10 mouse cellular contexts compared by ENCODE assay signal in genomic region chr3:154328721-154329322, GRCm38 (mm10). TPM values are rescaled to one million over a fixed set of nuclear protein-coding genes. Genes with fewer than 3 reads are reported as not detected.
DNase-seq lines count a peak whose midpoint lies in the region; ATAC-seq lines count a peak whose summit lies in the region.
"Had no signal": no experiment of that assay in that cellular context is flagged by ENCODE, and none has a peak within 500 bp of the region (broad histone marks: within the 10 kb centered on the region; RNA-seq: fewer than 3 reads in every experiment).

No protein-coding gene starts in this region.

- intact Hi-C loops in heart, postnatal 25 days (cut with DNase I): loop anchor here (5.0 kb wide), 1 partner anchor 243 kb away; no protein-coding TSS in a partner anchor

- H3K9ac ChIP-seq in heart, embryonic 12.5 days: 0 out of 2 replicates have a peak overlapping the region, but pooled peaks have one; percentile 0
- no peak overlapping the region for H3K9ac ChIP-seq in hindbrain, embryonic 11.5 days (ENCODE audit: low read depth, low read length)
- H3K9ac ChIP-seq in midbrain, embryonic 11.5 days (ENCODE audit: low read length): peak overlapping the region; percentile 54; the same call in 1 of the 2 replicates

- peaks cover 27% of the 10 kb centered on the region for H3K4me1 ChIP-seq in heart, embryonic 12.5 days (replicated peaks)
- peaks cover 16% of the 10 kb centered on the region for H3K4me1 ChIP-seq in hindbrain, embryonic 11.5 days (replicated peaks; ENCODE audit: control insufficient read depth, insufficient read depth, low read length)
- peaks cover 13% of the 10 kb centered on the region for H3K4me1 ChIP-seq in midbrain, embryonic 11.5 days (ENCODE audit: control insufficient read depth, insufficient read depth, low read length)

- peak overlapping the region; percentile 48 for H3K4me3 ChIP-seq in heart, embryonic 12.5 days
- peak overlapping the region; percentile 35 for H3K4me3 ChIP-seq in hindbrain, embryonic 11.5 days (ENCODE audit: low read depth, low read length)
- H3K4me3 ChIP-seq in midbrain, embryonic 11.5 days (ENCODE audit: low read depth, low read length): peak overlapping the region; percentile 38

- no peak for DNase-seq in heart, postnatal 25 days (ENCODE audit: low spot score)
- peak; percentile 57 for DNase-seq in Muller cell, postnatal 12 days (ENCODE audit: inconsistent ontology term)
- DNase-seq in hindbrain, embryonic 11.5 days (ENCODE audit: low spot score): peak; percentile 70
- DNase-seq in midbrain, embryonic 11.5 days (ENCODE audit: low spot score, missing footprints): peak; percentile 97
- no peak for DNase-seq in right cerebral cortex, postnatal 14 days
- DNase-seq in right cerebral cortex, postnatal 4 days: no peak
- DNase-seq: B cell, adult 2 months had no signal

- H3K27me3 ChIP-seq in heart, embryonic 12.5 days (replicated peaks): peaks cover 68% of the 10 kb centered on the region
- peaks cover 67% of the 10 kb centered on the region for H3K27me3 ChIP-seq in hindbrain, embryonic 11.5 days (ENCODE audit: control insufficient read depth, insufficient read depth, low read length)
- peaks cover 84% of the 10 kb centered on the region for H3K27me3 ChIP-seq in midbrain, embryonic 11.5 days (ENCODE audit: control insufficient read depth, insufficient read depth, low read length)

- no peak for ATAC-seq in heart, embryonic 12.5 days (ENCODE audit: insufficient number of reproducible peaks, low FRiP score)
- ATAC-seq in hindbrain, embryonic 11.5 days (ENCODE audit: low FRiP score): no peak
- ATAC-seq in midbrain, embryonic 11.5 days (ENCODE audit: low FRiP score): no peak
- ATAC-seq in monocyte, adult 5-6 weeks (replicated peaks; ENCODE audit: insufficient number of reproducible peaks, low FRiP score, low TSS enrichment, poor library complexity, severe bottlenecking): no peak

- no peaks in the 10 kb centered on the region for H3K36me3 ChIP-seq in heart, embryonic 12.5 days
- H3K36me3 ChIP-seq in hindbrain, embryonic 11.5 days (ENCODE audit: control insufficient read depth, insufficient read depth, low read length): no peaks in the 10 kb centered on the region
- no peaks in the 10 kb centered on the region for H3K36me3 ChIP-seq in midbrain, embryonic 11.5 days (ENCODE audit: control insufficient read depth, insufficient read depth, low read length)

- peak overlapping the region; percentile 80 for H3K4me2 ChIP-seq in heart, embryonic 12.5 days
- H3K4me2 ChIP-seq in hindbrain, embryonic 11.5 days (replicated peaks; ENCODE audit: low read depth, low read length): peak overlapping the region; percentile 82
- peak overlapping the region; percentile 79 for H3K4me2 ChIP-seq in midbrain, embryonic 11.5 days

- no peak overlapping the region for H3K27ac ChIP-seq in heart, embryonic 12.5 days (ENCODE audit: poor library complexity, severe bottlenecking)
- H3K27ac ChIP-seq in hindbrain, embryonic 11.5 days (ENCODE audit: low read depth, low read length): no peak overlapping the region
- H3K27ac ChIP-seq in midbrain, embryonic 11.5 days (ENCODE audit: low read depth, low read length): no peak overlapping the region

- WGBS in heart, embryonic 12.5 days: under 1% methylated on average over 22 of the region's 22 CpGs
- 1% methylated on average over 22 of the region's 22 CpGs for WGBS in hindbrain, embryonic 11.5 days
- WGBS in midbrain, embryonic 11.5 days: under 1% methylated on average over 22 of the region's 22 CpGs

- no peaks in the 10 kb centered on the region for H3K9me3 ChIP-seq in heart, embryonic 12.5 days (replicated peaks)
- H3K9me3 ChIP-seq in hindbrain, embryonic 11.5 days (ENCODE audit: control insufficient read depth, low read length): no peaks in the 10 kb centered on the region
- no peaks in the 10 kb centered on the region for H3K9me3 ChIP-seq in midbrain, embryonic 11.5 days (ENCODE audit: control insufficient read depth, low read length)

RNA-seq across cellular contexts. Expression of gene Lhx8, which starts 1.6 kb away (rescaled TPM):
- polyA plus RNA-seq in heart, embryonic 12.5 days (2016; fragmentation: Nextera tagmentation; extraction: Ambion mirVana): 0.17 TPM in 1 of 2 replicates, not detected in the other
- not detected for total RNA-seq in heart, postnatal 25 days (2021)
- polyA plus RNA-seq in hindbrain, embryonic 11.5 days (2014; fragmentation: Nextera tagmentation; extraction: Ambion mirVana): 1.2 and 2.7 TPM in 2 replicates
- polyA plus RNA-seq in midbrain, embryonic 11.5 days (2014; fragmentation: Nextera tagmentation; extraction: Ambion mirVana): 0.27 TPM in 1 of 2 replicates, not detected in the other
- total RNA-seq in monocyte, adult 5-6 weeks (2017): not detected in 3 replicates
- total RNA-seq: hematopoietic stem cell, adult 5-6 weeks had no signal

Comparison
In these comparisons a context has a peak if more than half of its experiments do, and no peak if none do; other contexts are left out.
1. DNase-seq: peak in Muller cell, postnatal 12 days (single experiment), hindbrain, embryonic 11.5 days (single experiment) and midbrain, embryonic 11.5 days (single experiment); none in heart, postnatal 25 days (single experiment), right cerebral cortex, postnatal 14 days (single experiment) and right cerebral cortex, postnatal 4 days (single experiment).
2. Peak in every context shown above with its lines, with median percentiles within 50 percentile points of each other: H3K4me2 ChIP-seq and H3K4me3 ChIP-seq.